Mouse (Mus musculus): Measurements from ENCODE around the gene Abhd4. TPM values are rescaled to one million over a fixed set of nuclear protein-coding genes. Genes with fewer than 3 reads are reported as not detected.

Abhd4 gene
- polyA plus RNA-seq, 1 experiment from 2014 or later = 81.2 TPM

GRCm38 (mm10) chr14:54220726-54221494, 33.1 kb upstream of the Abhd4 start:
- Histone ChIP-seq H3K4me3 (ENCODE audit: low read depth, low read length) (no peak overlapping the region), H3K36me3 (ENCODE audit: insufficient read depth, low read length) (no peaks in the 10 kb centered on the region), H3K27me3 (replicated peaks; ENCODE audit: insufficient read depth, low read length) (no peaks in the 10 kb centered on the region), H3K4me1 (ENCODE audit: insufficient read depth, low read depth, low read length) (no peaks in the 10 kb centered on the region), H3K27ac (ENCODE audit: low read length) (no peak overlapping the region), H3K9me3 (ENCODE audit: low read length) (no peaks in the 10 kb centered on the region), H3K9ac (replicated peaks; ENCODE audit: low read depth) (no peak overlapping the region), H3K4me2 (replicated peaks; ENCODE audit: low read depth, low read length) (no peak overlapping the region)
- ATAC-seq (no peak), DNase-seq (ENCODE audit: low spot score) (no peak)
- TF ChIP-seq EP300 (IDR thresholded peaks at IDR 0.05) = no peak
- no peak for TF ChIP-seq CTCF (IDR thresholded peaks at IDR 0.05)
- WGBS = 64% methylated on average over 8 of the region's 8 CpGs

GRCm38 (mm10) chr14:54221641-54222040, 32.3 kb upstream of the Abhd4 start:
- Histone ChIP-seq H3K27ac (ENCODE audit: low read length) (no peak overlapping the region), H3K36me3 (ENCODE audit: insufficient read depth, low read length) (no peaks in the 10 kb centered on the region), H3K4me3 (ENCODE audit: low read depth, low read length) (no peak overlapping the region), H3K27me3 (replicated peaks; ENCODE audit: insufficient read depth, low read length) (no peaks in the 10 kb centered on the region), H3K9me3 (ENCODE audit: low read length) (no peaks in the 10 kb centered on the region), H3K4me2 (replicated peaks; ENCODE audit: low read depth, low read length) (no peak overlapping the region), H3K9ac (replicated peaks; ENCODE audit: low read depth) (no peak overlapping the region), H3K4me1 (ENCODE audit: insufficient read depth, low read depth, low read length) (no peaks in the 10 kb centered on the region)
- ATAC-seq = no peak
- WGBS = 96% methylated on average over 6 of the region's 6 CpGs
- TF ChIP-seq EP300 (IDR thresholded peaks at IDR 0.05) (no peak), CTCF (IDR thresholded peaks at IDR 0.05) (no peak)
- no peak for DNase-seq (ENCODE audit: low spot score)

GRCm38 (mm10) chr14:54222289-54222727, 31.7 kb upstream of the Abhd4 start:
- Histone ChIP-seq H3K9me3 (ENCODE audit: low read length) (no peaks in the 10 kb centered on the region), H3K4me2 (replicated peaks; ENCODE audit: low read depth, low read length) (no peak overlapping the region), H3K9ac (replicated peaks; ENCODE audit: low read depth) (no peak overlapping the region), H3K4me1 (ENCODE audit: insufficient read depth, low read depth, low read length) (no peaks in the 10 kb centered on the region; the same call in none of the 2 replicates), H3K36me3 (ENCODE audit: insufficient read depth, low read length) (no peaks in the 10 kb centered on the region), H3K27me3 (replicated peaks; ENCODE audit: insufficient read depth, low read length) (no peaks in the 10 kb centered on the region), H3K4me3 (ENCODE audit: low read depth, low read length) (no peak overlapping the region), H3K27ac (ENCODE audit: low read length) (no peak overlapping the region)
- DNase-seq (ENCODE audit: low spot score) (peak; percentile 10), ATAC-seq (no peak)
- 72% methylated on average over 8 of the region's 8 CpGs for WGBS
- TF ChIP-seq EP300 (IDR thresholded peaks at IDR 0.05) (no peak), CTCF (IDR thresholded peaks at IDR 0.05) (no peak)

- 51% methylated on average over 13 of the region's 13 CpGs for WGBS
Observed at GRCm38 (mm10) chr14:54223315-54224063, 30.5 kb upstream of the Abhd4 start.

GRCm38 (mm10) chr14:54224064-54224417, 29.9 kb upstream of the Abhd4 start:
- no peak for ATAC-seq
- Histone ChIP-seq H3K27ac (ENCODE audit: low read length) (no peak overlapping the region), H3K4me3 (ENCODE audit: low read depth, low read length) (no peak overlapping the region), H3K9ac (replicated peaks; ENCODE audit: low read depth) (no peak overlapping the region), H3K27me3 (replicated peaks; ENCODE audit: insufficient read depth, low read length) (no peaks in the 10 kb centered on the region), H3K36me3 (ENCODE audit: insufficient read depth, low read length) (no peaks in the 10 kb centered on the region), H3K4me2 (replicated peaks; ENCODE audit: low read depth, low read length) (no peak overlapping the region), H3K4me1 (ENCODE audit: insufficient read depth, low read depth, low read length) (peaks cover 4% of the 10 kb centered on the region), H3K9me3 (ENCODE audit: low read length) (no peaks in the 10 kb centered on the region)
- 63% methylated on average over 5 of the region's 5 CpGs for WGBS
- TF ChIP-seq EP300 (IDR thresholded peaks at IDR 0.05) = no peak
- no peak for TF ChIP-seq CTCF (IDR thresholded peaks at IDR 0.05)
- no peak for DNase-seq (ENCODE audit: low spot score)

More at GRCm38 (mm10) chr14:54223315-54224063, 30.5 kb upstream of the Abhd4 start:
- Histone ChIP-seq H3K4me1 (ENCODE audit: insufficient read depth, low read depth, low read length) (peaks cover 3% of the 10 kb centered on the region), H3K4me3 (ENCODE audit: low read depth, low read length) (no peak overlapping the region), H3K27ac (ENCODE audit: low read length) (no peak overlapping the region), H3K27me3 (replicated peaks; ENCODE audit: insufficient read depth, low read length) (no peaks in the 10 kb centered on the region), H3K9me3 (ENCODE audit: low read length) (no peaks in the 10 kb centered on the region), H3K9ac (replicated peaks; ENCODE audit: low read depth) (no peak overlapping the region), H3K36me3 (ENCODE audit: insufficient read depth, low read length) (no peaks in the 10 kb centered on the region), H3K4me2 (replicated peaks; ENCODE audit: low read depth, low read length) (no peak overlapping the region)
- DNase-seq (ENCODE audit: low spot score) = no peak
- TF ChIP-seq CTCF (IDR thresholded peaks at IDR 0.05) = no peak
- no peak for ATAC-seq
